Mouse (Mus musculus) left cerebral cortex, adult 18-20 months (tissue): ENCODE measurements around the gene Lypd1. TPM values are rescaled to one million over a fixed set of nuclear protein-coding genes. Genes with fewer than 3 reads are reported as not detected.

ENCODE experiments used
- total RNA-seq, 2 experiments: library from RNA; stranded (reverse); gene quantifications; 2 replicates each; pipeline ENCODE4 v1.2.3; 2021

The Lypd1 gene
- total RNA-seq, 2 experiments from 2014 or later = 72.3 to 99.1 TPM

Other genes starting within 250 kb of the Lypd1 start
- not detected for gene Gpr39, start 236.1 kb downstream of the Lypd1 start, total RNA-seq